Mouse (Mus musculus): ENCODE measurements at regions not wholly inside any gene's neighbourhood (a gene's known extent, or its start where the extent isn't known, plus 50 kb on each side); places are given as distances from the start of the nearest gene placed in this dataset.
"Not testable (repeated sequence)": the region's sequence is repeated elsewhere in the genome, so short reads cannot be mapped to it uniquely, and the experiment has no call there.

DNA sequence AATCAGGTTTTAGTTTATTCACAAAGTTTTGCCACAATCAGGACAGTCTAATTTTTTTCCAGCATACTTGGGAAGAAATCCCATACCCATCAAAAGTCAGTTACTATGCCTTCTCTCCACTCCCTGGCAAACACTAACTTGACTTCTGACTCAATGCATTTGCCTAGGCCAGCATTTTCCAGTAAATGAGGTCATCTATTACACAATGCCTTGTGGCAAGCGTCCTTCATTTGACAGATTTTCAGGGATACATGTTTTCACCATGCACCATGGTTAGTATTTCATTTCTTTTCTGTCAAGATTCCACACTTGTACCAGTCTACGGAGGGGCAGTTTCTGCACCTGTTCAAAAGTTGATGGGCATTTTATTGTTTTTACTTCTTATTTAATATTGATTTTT, 88.4 kb upstream of the Slc2a12 start:
- DNase-seq (ENCODE audit: low read depth) = not testable (repeated sequence)

GRCm38 (mm10) chr10:22569250-22570010, 75.4 kb upstream of the Slc2a12 start:
- not testable (repeated sequence) for DNase-seq (ENCODE audit: low read depth)

DNA sequence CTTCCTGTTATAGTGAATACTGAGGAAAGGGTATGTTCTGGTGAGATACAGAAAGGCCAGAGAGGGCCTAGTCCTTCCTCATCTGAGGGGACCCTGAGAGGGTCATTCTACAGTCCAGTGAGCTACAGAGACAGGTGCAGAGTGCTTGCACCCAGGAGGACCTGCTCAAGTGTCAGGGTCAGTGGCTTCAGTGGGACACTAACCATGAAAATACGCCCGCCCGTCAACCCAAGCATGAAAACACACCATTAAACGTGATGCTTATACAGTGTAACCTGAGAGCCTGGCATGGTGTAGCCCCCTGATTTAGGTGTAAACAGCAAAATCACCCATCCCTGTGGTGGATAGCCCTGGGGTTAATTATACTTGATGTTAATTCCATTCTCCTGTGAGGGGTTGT, 70.8 kb upstream of the Slc2a12 start:
- not testable (repeated sequence) for DNase-seq (ENCODE audit: low read depth)

DNA sequence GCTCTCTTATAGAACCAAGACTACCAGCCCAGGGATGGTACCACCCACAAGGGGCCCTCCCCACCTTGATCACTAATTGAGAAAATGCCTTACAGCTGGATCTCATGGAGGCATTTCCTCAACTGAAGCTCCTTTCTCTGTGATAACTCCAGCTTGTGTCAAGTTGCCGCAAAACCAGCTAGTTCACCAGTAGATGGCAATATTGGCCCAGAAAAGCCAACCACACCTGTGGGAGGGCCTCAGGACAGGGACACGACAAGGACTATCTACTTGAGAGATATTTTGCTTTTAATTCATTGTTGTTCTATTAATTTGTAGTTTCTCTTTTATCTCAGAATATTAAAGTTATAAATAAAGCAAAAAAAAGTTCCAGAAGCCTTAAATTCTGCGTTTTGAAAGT, 65.4 kb upstream of the Slc2a12 start:
- peak; percentile 50 for DNase-seq (ENCODE audit: low read depth)

DNA sequence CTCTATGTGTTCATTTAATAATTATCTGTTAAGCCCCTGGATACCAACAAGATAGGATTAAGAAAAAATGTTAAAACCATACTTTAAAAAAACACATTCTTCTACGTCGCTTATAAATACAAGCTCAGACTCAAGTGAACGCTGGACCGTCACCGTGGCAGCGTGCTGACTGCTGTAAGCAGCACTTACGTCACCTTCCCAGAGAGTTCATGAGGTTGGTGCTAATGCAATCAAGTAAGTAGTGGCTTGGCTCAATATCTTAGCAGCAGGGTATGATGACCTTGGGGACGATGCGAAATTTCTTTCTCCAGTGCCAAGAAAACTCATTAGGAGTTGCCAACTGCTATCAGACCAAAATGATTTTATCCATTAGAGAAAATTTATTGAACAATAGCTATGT, 63.5 kb upstream of the Slc2a12 start:
- not testable (repeated sequence) for DNase-seq (ENCODE audit: low read depth)

DNA sequence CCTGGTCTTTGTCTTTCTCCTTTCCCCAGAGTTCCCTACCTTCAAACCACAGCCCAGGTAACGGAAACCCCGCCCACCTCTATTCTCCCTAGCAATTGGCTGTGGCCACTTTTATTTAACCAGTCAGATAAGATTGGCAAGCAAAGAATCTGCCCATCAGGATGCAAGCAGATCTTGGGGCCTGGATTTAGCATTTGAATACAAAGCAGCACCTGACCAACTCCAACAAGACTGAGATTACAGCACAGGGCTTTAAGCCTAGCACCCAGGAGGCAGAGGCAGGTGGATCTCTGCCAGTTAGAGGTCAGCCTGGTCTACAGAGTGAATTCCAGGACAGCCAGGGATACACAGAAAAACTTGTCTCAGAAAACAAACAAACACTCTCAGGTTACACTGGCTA, 61.5 kb upstream of the Slc2a12 start:
- not testable (repeated sequence) for DNase-seq (ENCODE audit: low read depth)

DNA sequence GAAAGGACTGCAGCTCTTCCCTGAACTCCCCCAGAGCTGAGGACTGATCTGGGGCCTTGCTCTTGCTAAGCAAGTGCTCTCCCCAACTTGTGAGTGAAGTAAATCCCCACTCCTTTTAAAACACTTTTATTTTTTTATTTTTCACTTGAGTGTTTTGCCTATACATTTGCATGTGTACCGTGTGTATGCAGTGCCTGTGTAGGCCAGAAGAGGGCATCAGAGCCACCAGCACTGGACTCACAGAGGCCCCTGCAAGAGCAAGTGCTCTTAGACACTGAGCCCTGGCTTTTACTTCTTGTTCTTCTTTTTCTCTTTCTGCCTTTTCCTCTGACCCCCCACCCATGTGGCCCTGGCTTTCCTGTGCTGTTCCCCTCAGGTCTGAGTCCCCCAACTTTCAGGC, 56.2 kb upstream of the Slc2a12 start:
- peak; percentile 4 for DNase-seq (ENCODE audit: low read depth)

DNA sequence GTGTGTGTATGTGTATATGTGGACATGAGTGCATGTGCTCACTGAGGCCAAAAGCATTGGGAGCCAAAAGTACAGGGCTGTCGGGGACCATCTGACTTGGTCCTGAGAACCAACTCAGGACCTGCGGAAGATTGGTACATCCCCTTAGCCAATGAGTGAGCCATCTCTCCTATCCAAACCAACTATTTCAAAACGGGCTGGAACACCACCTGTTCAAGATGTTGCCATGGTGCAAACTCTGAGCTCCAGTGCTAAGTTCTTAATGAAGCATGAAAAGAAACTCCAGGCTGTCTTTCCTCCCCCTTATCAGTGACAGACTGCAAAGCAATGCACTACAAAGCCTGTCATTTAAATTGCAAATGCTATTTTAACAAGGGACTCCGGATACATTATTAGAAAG, 53.1 kb upstream of the Slc2a12 start:
- DNase-seq (ENCODE audit: low read depth) = not testable (repeated sequence)

DNA sequence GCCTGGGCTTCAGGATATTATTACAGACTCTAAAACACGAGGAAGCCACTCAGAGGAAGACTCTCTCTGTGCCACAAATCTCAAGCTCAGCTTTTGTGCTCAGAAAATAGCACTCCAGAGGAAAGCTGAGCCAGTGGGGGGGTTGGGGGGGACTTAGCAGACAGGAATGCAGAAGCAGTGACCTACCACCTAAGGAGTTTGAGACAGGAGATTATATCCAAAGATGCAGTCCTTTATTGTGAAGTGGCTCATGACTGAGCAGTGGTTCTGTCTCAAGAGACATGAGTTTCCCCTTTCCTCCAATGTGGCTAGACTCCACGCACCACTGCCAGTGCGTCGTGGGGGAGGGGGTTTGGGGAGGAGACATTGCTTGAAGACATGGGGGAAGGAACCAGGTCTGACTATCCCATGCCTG, 52.6 kb upstream of the Slc2a12 start:
- not testable (repeated sequence) for DNase-seq (ENCODE audit: low read depth)

DNA sequence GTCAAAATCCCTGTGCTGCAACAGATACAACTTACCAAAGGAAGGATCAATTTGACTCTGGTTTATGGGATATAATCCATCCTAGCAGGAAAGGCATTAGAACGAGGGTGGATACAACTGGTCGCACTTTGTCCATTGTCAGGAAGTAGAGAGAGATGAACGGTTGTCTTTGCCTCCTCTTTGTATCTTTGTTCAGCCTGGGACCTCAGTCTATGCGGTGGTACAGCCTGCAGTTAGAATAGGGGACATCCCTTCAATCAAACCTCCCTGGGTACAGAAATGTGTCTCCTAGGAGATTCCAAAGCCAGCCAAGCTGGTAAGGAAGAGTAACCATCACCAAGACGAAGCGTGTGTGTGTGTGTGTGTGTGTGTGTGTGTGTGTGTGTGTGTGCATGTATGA, 52.1 kb upstream of the Slc2a12 start:
- DNase-seq (ENCODE audit: low read depth) = not testable (repeated sequence)

Measured in 416B (cell line).